Mouse (Mus musculus) CD4-positive, CD25-positive, alpha-beta regulatory T cell, adult 2 months (primary cell): ENCODE data around the gene Cd40.
A peak's percentile ranks its signal among the peaks of the same experiment; 100 is the strongest.

Experiments
- DNase-seq: peaks from one replicate; pipeline ENCODE4 v3.0.0-alpha.2; 2012; ENCODE audit warnings: low read depth, low spot score

The Cd40 gene

DNA sequence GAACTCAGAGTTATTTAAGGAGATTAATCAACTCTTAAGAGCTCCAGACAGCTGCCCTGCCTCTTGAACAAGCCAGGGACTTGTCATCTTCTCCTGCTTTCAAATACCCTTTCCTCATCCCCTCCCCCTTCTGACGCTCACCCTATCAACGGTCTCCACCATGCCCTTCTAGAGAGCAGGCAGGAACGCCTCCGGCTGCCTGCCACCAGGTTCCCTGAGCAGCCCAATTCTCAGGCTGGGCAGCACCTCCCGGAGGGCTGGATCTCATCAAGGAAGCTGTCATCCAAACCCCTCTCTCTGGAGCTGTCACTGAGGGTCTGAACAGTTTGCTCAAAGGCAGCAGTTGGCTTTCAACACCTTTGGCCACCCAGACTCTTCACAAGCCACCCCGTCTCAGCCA lies 45.3 kb downstream of the Cd40 start:
- DNase-seq = no peak

DNA sequence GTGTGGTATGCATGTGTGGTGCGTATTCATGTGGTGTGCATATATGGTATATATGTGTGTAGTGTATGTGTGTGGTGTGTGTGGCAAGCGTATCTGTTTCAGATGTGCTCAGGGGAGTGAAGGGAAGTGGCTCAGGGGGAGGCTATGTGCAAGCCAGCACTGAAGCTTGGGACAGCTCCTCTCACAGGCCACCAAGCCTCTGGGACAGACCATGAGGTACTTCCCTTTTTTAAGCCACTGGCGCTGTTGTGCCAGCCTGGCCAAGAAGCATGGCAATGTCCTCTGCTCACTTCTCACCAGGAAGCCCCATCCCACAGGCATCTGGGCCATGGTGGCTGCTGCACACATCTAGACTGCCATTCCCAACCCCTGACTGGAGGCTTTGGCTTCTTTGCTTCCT lies 47.5 kb downstream of the Cd40 start:
- DNase-seq = no peak

DNA sequence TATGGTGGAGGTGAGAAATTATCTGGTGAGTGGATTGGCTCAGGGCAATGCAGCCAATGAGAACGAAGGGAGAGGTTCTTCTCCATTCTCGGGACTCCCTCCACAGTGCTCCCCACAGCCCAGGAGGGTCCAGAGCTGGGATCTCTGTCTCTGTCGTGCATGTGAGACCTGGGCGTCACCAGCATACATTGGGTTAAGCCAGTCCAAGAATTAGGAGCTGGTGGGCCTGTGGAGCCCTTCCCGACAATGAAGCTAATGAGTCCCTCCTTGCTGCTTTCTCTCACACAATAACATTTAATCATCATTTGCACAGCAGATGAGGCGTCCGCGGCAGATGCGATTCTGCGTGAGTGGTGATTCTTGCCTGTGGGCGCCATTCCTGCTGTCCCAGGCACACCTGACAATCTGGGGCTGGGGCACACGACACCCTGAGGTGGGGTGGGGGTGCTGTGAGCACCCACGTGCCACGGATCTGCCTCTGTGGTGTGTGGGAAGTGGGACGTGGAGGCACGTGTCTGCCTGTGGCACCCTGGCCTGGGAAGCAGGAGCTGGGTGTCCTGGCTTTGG lies 50.2 kb downstream of the Cd40 start:
- DNase-seq = no peak

DNA sequence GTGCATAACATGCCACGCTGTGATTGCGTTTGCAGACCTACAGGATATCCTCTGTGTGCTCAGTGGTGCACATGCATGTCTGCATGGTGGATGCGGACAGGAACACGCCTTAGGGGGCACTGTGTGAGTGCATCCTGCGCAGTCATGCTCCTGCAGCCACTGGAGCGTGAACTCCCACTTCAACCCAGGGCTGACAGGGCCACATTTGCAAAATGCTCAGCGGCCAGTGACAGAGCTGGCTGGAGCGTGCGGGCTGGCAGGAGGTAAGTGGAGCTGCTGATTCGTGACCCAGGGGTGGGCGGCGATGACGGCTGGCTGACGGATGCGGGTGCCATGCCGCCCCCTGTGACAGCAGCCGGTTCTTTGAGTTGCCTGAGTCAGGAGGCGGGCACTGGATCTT lies 51.2 kb downstream of the Cd40 start:
- no peak for DNase-seq

- peak; percentile 88 for DNase-seq
Measured at GRCm38 (mm10) chr2:165112149-165112548, 56.7 kb downstream of the Cd40 start.

DNA sequence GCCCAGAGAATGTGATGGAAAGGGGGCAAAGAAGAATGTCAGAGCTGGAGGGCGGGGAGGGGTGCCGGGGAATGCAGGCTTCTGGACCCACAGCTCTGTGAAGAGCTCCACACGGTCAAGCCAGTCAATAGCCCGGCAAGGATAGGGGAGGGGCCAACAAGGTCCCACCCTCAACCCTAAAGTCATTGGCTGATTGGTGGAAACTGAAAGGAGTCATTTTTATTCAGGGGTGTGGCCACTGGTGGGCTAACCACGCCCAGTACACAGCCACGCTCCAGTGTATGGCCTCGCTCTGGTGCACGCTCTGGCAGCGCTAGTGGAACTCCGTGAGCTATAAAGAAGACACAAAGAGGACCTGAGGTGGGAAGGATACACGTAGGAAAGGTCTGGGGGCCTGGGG lies 58.3 kb downstream of the Cd40 start:
- DNase-seq = peak; percentile 6

DNA sequence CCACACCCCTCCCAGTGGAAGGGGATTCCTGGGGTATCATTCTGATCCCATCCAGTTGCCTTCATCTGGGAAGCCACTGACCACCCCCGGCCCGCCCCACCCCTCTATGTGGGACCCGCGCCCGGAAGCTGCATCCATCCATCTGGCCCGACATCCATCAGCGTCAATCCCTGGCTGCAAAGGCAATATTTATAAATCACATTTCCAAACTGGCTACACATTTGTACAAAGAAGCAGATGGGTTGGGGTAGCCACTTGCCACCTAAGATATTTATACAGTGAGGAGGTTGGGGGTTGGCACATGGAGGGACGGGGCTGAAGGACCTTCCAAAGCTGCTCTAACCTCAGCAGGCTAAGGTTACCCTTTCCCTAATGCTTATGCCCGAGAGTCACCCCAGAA lies 65.3 kb downstream of the Cd40 start:
- DNase-seq = no peak

DNA sequence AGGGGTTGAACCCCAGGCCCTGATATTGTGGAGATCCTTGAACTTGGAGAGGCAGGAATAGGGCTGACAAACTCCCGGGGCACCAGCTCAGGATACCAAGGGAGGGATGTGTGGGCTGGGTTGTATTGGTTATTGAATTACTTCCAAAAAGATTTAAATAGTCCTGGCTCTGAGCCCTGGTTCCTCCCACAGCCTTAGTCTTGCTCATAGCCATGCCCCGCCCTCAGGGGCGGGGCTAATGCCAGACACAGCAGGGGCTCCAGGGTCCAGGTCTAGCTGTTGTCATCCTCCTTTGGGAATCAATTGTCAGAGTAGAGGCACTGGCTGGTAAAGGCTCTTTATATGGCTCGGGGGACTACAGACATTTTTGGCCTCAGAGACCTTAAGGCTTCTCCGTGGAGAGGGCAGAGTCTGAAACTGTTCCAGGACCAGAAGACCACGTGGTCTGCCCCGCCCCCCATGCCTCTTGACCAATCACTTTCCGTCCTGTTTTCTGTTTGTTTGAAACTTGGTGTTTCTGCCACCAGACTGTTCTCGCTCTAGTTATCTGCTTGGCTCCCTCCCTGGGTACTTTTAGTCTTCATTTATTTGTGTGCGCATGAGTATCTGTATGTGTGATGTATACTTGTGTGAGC lies 65.9 kb downstream of the Cd40 start:
- no peak for DNase-seq
